Mouse (Mus musculus) stomach, embryonic 16.5 days (tissue): ENCODE results near the gene Pgm5. TPM values are rescaled to one million over a fixed set of nuclear protein-coding genes. Genes with fewer than 3 reads are reported as not detected.

Experiments used
- ATAC-seq: fragments of 200-750 bp; cut with Nextera tagmentation; 2 replicates; pipeline ENCODE4 v1.8.0; 2017; ENCODE audit warnings: moderate number of reproducible peaks, moderate TSS enrichment; ENCODE audit not compliant: insufficient read depth, low FRiP score
- H3K27ac ChIP-seq: fragments of 300-500 bp; sonication (generic); 2 replicates; pipeline ENCODE4 v1.5.1; 2014; ENCODE audit warnings: low read length
- H3K27me3 ChIP-seq: fragments of 300-500 bp; sonication (generic); 2 replicates; pipeline ENCODE4 v1.6.1; 2014; ENCODE audit warnings: low read length, control low read depth, mixed read lengths; ENCODE audit not compliant: control insufficient read depth, insufficient read depth
- H3K36me3 ChIP-seq: fragments of 300-500 bp; sonication (generic); 2 replicates; pipeline ENCODE4 v1.6.1; 2014; ENCODE audit warnings: low read length; ENCODE audit not compliant: control insufficient read depth, insufficient read depth
- H3K4me1 ChIP-seq: fragments of 300-500 bp; sonication (generic); 2 replicates; pipeline ENCODE4 v1.6.1; 2014; ENCODE audit warnings: low read length, control low read depth, mixed read lengths; ENCODE audit not compliant: control insufficient read depth, insufficient read depth
- H3K4me2 ChIP-seq: fragments of 300-500 bp; sonication (generic); 2 replicates; pipeline ENCODE4 v1.6.1; 2014; ENCODE audit warnings: low read depth, low read length, mixed read lengths
- H3K4me3 ChIP-seq: fragments of 300-500 bp; sonication (generic); replicated peaks from 2 replicates; pipeline ENCODE4 v1.5.1; 2014; ENCODE audit warnings: mild to moderate bottlenecking, low read length
- H3K9ac ChIP-seq: fragments of 300-500 bp; sonication (generic); 2 replicates; pipeline ENCODE4 v1.6.1; 2014; ENCODE audit warnings: low read length
- H3K9me3 ChIP-seq: fragments of 300-500 bp; sonication (generic); replicated peaks from 2 replicates; pipeline ENCODE4 v1.6.1; 2016; ENCODE audit warnings: low read length, control low read depth; ENCODE audit not compliant: control insufficient read depth
- WGBS: fragments of 180-500 bp; shearing (Covaris S2); extraction: QIAGEN DNeasy Blood & Tissue Kit; methylation state at CpG from one replicate; pipeline ENCODE4 v1.1.7; 2014; 5-methylcytosine and 5-hydroxymethylcytosine counted together
- polyA plus RNA-seq: library from polyadenylated mRNA; unstranded; fragments of >200 nt; fragmentation: Nextera tagmentation; extraction: Ambion mirVana; gene quantifications from 2 replicates; pipeline ENCODE4 v1.2.1, GENCODE M21; 2015

Gene Pgm5
- polyA plus RNA-seq, 1 experiment from 2014 or later = 10.5 TPM

DNA sequence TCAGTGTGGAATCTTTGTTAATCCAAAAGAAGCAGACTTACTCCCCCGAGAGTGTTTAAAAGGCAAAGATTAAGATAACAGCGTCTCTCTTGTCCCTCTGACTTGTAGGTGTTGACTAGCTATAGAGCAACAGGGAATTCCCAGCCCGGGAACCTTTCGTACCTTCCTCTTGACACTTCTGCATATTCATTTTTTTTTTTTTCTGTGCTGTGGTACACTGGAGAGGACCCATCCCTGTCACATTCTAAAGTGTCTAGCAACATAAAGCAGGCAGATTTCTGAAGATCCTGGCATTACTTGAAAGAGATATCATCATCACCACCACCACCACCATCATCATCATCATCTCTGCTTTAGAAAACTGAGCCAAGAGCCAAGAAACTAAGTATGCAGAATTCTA lies 105.0 kb downstream of the Pgm5 start:
- Histone ChIP-seq H3K4me3 (no peak overlapping the region), H3K9ac (no peak overlapping the region), H3K9me3 (no peaks in the 10 kb centered on the region), H3K4me1 (peaks cover 8% of the 10 kb centered on the region; the same call in 1 of the 2 replicates), H3K4me2 (no peak overlapping the region), H3K27ac (no peak overlapping the region), H3K36me3 (no peaks in the 10 kb centered on the region), H3K27me3 (no peaks in the 10 kb centered on the region)
- 60% methylated on average over 4 of the region's 4 CpGs for WGBS
- no peak for ATAC-seq

DNA sequence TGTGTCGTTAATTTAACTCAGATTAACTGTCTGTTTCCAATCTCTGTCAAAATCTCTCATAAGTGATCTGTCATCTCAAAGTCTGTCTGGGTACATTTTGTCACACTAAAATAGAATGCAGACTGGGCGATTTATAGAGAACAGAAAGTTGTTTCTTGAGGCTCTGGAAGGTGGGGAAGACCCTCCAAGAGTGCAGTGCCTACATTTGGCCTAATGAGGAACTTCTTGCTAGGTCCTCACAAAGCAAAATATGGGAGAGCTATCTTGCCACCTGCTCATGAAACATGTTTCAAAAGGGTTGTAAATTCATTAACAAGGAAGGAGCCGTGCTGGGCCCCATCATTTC lies 107.2 kb downstream of the Pgm5 start:
- Histone ChIP-seq H3K27me3 (no peaks in the 10 kb centered on the region), H3K27ac (peak overlapping the region; percentile 57), H3K4me2 (no peak overlapping the region), H3K36me3 (no peaks in the 10 kb centered on the region), H3K4me3 (no peak overlapping the region), H3K9ac (no peak overlapping the region), H3K4me1 (peaks cover 8% of the 10 kb centered on the region; the same call in 1 of the 2 replicates), H3K9me3 (no peaks in the 10 kb centered on the region)
- 57% methylated on average over 3 of the region's 3 CpGs for WGBS
- ATAC-seq = no peak

- peak; percentile 56 for ATAC-seq
These were observed 107.8 kb downstream of the Pgm5 start for GRCm38 (mm10) chr19:24753617-24754439.

DNA sequence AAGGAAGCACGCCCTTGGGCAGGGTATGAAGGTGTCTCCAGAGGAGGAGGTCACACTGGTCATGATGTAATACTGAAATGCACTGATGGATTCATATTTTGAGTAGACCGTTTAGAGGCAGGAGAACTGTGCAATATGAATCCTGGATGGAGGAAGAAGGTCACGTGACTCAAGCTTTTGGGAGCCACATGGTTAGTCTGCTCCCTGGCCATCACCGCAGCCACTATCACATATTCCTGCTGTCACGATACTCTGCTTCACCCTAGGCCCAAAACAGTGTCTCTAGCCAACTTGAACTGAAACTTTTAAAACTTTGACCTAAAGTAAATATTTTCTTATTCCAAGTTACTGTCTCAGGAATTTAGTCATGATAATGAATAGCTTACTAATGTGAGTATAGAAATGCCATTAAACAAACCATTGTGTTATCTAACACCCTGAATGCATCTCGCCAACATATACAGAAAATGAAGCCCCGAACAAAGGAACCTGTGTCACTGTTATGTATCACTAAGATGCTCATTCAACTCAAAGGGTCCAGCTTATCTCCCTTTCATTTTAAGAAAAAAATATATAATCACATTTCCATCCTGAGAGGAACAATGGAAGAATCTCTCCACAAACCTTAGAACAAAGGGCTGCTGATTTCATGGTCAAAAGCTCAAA lies 108.6 kb downstream of the Pgm5 start:
- H3K27ac ChIP-seq = peak overlapping the region; percentile 57
- WGBS = 66% methylated on average over 7 of the region's 7 CpGs

More at GRCm38 (mm10) chr19:24753617-24754439, 107.8 kb downstream of the Pgm5 start:
- 0 out of 2 replicates have a peak overlapping the region, but pooled peaks have one; percentile 8 for H3K9ac ChIP-seq
- H3K4me1 ChIP-seq = peaks cover 8% of the 10 kb centered on the region; the same call in 1 of the 2 replicates
- H3K27me3 ChIP-seq = no peaks in the 10 kb centered on the region
- H3K9me3 ChIP-seq = no peaks in the 10 kb centered on the region
- no peak overlapping the region for H3K4me3 ChIP-seq
- no peak overlapping the region for H3K4me2 ChIP-seq
- WGBS = 23% methylated on average over 14 of the region's 14 CpGs
- H3K36me3 ChIP-seq = no peaks in the 10 kb centered on the region
- H3K27ac ChIP-seq = peak overlapping the region; percentile 57

DNA sequence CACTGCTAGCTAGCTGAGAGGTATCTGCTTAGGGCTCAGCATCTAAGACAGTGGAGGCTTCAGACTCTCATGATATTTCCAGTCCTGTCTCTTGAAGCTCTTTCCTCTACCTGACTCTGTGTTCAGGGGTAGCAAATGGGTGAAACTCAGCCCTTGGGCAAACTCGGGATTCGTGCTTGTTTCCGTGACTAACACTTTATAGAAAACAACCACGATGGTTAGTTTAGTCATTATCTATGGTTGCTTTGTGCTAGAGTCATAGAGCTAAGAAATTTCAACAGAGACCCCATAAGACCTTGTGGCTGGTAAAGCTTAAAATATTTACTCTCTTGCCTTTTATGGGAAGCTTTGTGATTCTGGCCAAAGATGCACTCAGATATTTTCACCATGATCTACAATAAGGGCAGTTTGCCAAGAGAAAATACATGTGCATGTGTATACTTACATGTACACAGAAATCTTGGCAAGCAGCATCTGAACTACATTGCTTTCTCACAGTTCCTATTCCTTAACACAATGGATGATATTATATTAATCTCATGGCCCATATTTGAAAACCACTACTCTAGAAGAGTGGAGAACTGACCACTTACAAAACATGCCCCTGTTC lies 115.3 kb downstream of the Pgm5 start:
- Histone ChIP-seq H3K27ac (peak overlapping the region; percentile 80), H3K4me3 (no peak overlapping the region), H3K9ac (no peak overlapping the region), H3K27me3 (no peaks in the 10 kb centered on the region), H3K4me2 (no peak overlapping the region), H3K9me3 (no peaks in the 10 kb centered on the region), H3K36me3 (no peaks in the 10 kb centered on the region), H3K4me1 (peaks cover 3% of the 10 kb centered on the region; the same call in 1 of the 2 replicates)
- 63% methylated on average over 4 of the region's 4 CpGs for WGBS
- ATAC-seq = 0 out of 2 replicates have a peak, but pooled peaks have one; percentile 37

More for the DNA sequence above, 108.6 kb downstream of the Pgm5 start:
- H3K4me2 ChIP-seq = no peak overlapping the region
- H3K9me3 ChIP-seq = no peaks in the 10 kb centered on the region
- H3K4me3 ChIP-seq = no peak overlapping the region
- H3K9ac ChIP-seq = no peak overlapping the region
- H3K4me1 ChIP-seq = peaks cover 8% of the 10 kb centered on the region; the same call in 1 of the 2 replicates
- no peaks in the 10 kb centered on the region for H3K27me3 ChIP-seq
- H3K36me3 ChIP-seq = no peaks in the 10 kb centered on the region
- ATAC-seq = no peak

DNA sequence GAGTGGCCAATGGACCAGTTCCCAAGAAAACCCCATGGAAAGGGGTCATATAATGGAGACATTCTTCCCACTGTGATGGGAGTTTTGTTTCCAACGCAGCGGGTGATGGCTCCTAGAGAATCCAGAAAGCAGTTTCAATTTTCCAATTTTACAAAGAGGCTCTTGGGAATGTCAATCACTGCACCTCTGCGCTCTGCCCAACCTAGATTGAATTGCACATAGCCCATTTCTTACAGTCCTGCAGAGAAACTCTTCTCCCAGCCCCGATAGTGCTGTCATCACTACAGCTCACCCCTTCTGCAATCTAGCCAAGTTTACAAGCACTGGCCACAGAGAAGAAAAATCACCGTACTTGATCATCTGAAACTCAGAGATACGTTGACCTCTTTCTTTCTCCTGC lies 119.0 kb downstream of the Pgm5 start:
- H3K4me2 ChIP-seq = no peak overlapping the region
- H3K4me3 ChIP-seq = no peak overlapping the region
- no peak for ATAC-seq
- no peaks in the 10 kb centered on the region for H3K36me3 ChIP-seq
- H3K9me3 ChIP-seq = no peaks in the 10 kb centered on the region
- H3K27me3 ChIP-seq = no peaks in the 10 kb centered on the region
- H3K9ac ChIP-seq = no peak overlapping the region
- 75% methylated on average over 6 of the region's 6 CpGs for WGBS
- H3K4me1 ChIP-seq = peaks cover 3% of the 10 kb centered on the region; the same call in 1 of the 2 replicates
- H3K27ac ChIP-seq = no peak overlapping the region

DNA sequence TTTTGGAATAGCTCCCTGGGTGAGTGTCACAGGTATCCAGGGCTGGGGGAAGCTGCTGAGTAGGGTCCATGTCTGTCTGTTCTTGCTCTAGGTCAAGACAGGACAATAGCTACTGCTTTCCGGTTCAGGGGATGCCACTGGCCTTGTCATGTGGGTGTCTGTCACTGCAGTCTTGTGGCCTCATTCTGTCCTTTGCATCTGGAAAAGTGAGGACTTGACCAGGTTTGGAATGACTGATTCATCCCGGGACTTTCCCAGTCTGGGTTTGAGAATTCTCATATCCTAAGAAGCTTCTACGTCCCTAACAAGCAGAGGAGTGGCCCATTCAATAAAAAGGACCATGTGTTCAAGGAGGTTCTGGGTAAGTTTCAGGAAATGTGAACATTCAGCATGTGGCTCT lies 122.9 kb downstream of the Pgm5 start:
- no peaks in the 10 kb centered on the region for H3K9me3 ChIP-seq
- H3K36me3 ChIP-seq = no peaks in the 10 kb centered on the region
- H3K4me2 ChIP-seq = no peak overlapping the region
- no peaks in the 10 kb centered on the region for H3K27me3 ChIP-seq
- ATAC-seq = no peak
- H3K4me1 ChIP-seq = peaks cover 6% of the 10 kb centered on the region; the same call in 1 of the 2 replicates
- no peak overlapping the region for H3K27ac ChIP-seq
- H3K9ac ChIP-seq = no peak overlapping the region
- no peak overlapping the region for H3K4me3 ChIP-seq
- 84% methylated on average over 3 of the region's 3 CpGs for WGBS

DNA sequence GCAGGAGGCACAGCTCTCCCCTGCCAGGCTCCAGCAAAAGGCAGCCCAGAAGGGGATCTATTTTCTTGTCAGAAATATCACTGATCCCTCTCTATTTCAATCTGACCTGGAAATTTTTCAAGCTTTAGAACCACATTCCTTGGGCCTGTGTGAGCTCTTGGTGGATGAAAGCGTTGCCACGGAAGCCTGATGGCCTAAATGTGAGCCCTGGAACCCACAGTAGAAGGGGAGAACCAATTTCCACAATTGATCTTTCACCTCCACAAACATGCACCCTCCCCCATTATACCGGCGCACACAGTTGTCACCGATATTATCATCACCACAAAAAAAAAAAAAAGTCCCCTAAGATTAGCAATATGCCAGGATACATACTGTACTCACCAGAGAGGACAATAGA lies 123.6 kb downstream of the Pgm5 start:
- H3K4me1 ChIP-seq = peaks cover 6% of the 10 kb centered on the region; the same call in 1 of the 2 replicates
- no peak overlapping the region for H3K4me2 ChIP-seq
- 94% methylated on average over 5 of the region's 5 CpGs for WGBS
- no peak overlapping the region for H3K4me3 ChIP-seq
- no peaks in the 10 kb centered on the region for H3K27me3 ChIP-seq
- no peak for ATAC-seq
- H3K36me3 ChIP-seq = no peaks in the 10 kb centered on the region
- H3K9me3 ChIP-seq = no peaks in the 10 kb centered on the region
- no peak overlapping the region for H3K9ac ChIP-seq
- no peak overlapping the region for H3K27ac ChIP-seq
